30 mouse cellular contexts compared by ENCODE assay signal in genomic region chr1:144120042-144120441, GRCm38 (mm10). TPM values are rescaled to one million over a fixed set of nuclear protein-coding genes. Genes with fewer than 3 reads are reported as not detected.
"Had no signal": no experiment of that assay in that cellular context is flagged by ENCODE, and none has a peak within 500 bp of the region (broad histone marks: within the 10 kb centered on the region; RNA-seq: fewer than 3 reads in every experiment).

No protein-coding gene starts in this region.

- H3K36me3 ChIP-seq: heart, embryonic 10.5 days; heart, embryonic 12.5 days; hindbrain, embryonic 10.5 days; hindbrain, embryonic 12.5 days; intestine, embryonic 15.5 days; limb, embryonic 13.5 days; limb, embryonic 15.5 days had no signal

- H3K4me1 ChIP-seq: heart, embryonic 10.5 days; heart, embryonic 12.5 days; hindbrain, embryonic 10.5 days; hindbrain, embryonic 12.5 days; intestine, embryonic 15.5 days; limb, embryonic 13.5 days; limb, embryonic 15.5 days had no signal

- H3K4me2 ChIP-seq: heart, embryonic 12.5 days; hindbrain, embryonic 12.5 days; hindbrain, embryonic 14.5 days; intestine, embryonic 15.5 days; limb, embryonic 13.5 days; limb, embryonic 15.5 days had no signal

- H3K9me3 ChIP-seq: heart, embryonic 10.5 days; heart, embryonic 12.5 days; hindbrain, embryonic 10.5 days; hindbrain, embryonic 12.5 days; intestine, embryonic 15.5 days; limb, embryonic 13.5 days; limb, embryonic 15.5 days had no signal

- H3K27me3 ChIP-seq: heart, embryonic 12.5 days; hindbrain, embryonic 12.5 days; intestine, embryonic 15.5 days; limb, embryonic 13.5 days; limb, embryonic 15.5 days had no signal

- H3K9ac ChIP-seq: heart, embryonic 12.5 days; hindbrain, embryonic 12.5 days; hindbrain, embryonic 14.5 days; intestine, embryonic 15.5 days; limb, embryonic 13.5 days; limb, embryonic 15.5 days had no signal

- DNase-seq: gastrocnemius, adult 2 months; gastrocnemius, postnatal 10 days; gastrocnemius, postnatal 25 days; heart, adult 18-20 months; heart, postnatal 10 days; heart, postnatal 4 days; kidney, adult 18-20 months; kidney, adult 8-10 months; kidney, postnatal 10 days; kidney, postnatal 25 days; kidney, postnatal 4 days; layer of hippocampus, adult 9-11 months; layer of hippocampus, postnatal 36 days; left cerebral cortex, postnatal 4 days had no signal

- ATAC-seq: hindbrain, embryonic 16.5 days; inflammation-experienced regulatory T-cells, adult 6 months; intestine, embryonic 15.5 days; intestine, postnatal 0 days had no signal

- H3K4me3 ChIP-seq: gastrocnemius, adult 2 months; heart, embryonic 10.5 days; heart, embryonic 12.5 days; hindbrain, embryonic 10.5 days; hindbrain, embryonic 12.5 days; intestine, embryonic 15.5 days; limb, embryonic 13.5 days; limb, embryonic 15.5 days had no signal

- H3K27ac ChIP-seq: gastrocnemius, adult 2 months; heart, embryonic 10.5 days; hindbrain, embryonic 10.5 days; hindbrain, embryonic 12.5 days; hindbrain, embryonic 14.5 days; intestine, embryonic 15.5 days; limb, embryonic 13.5 days; limb, embryonic 15.5 days had no signal

RNA-seq across cellular contexts. Expression of gene Rgs13, which starts 57.1 kb away (rescaled TPM):
- polyA plus RNA-seq: heart, embryonic 10.5 days; heart, embryonic 12.5 days; heart, embryonic 14.5 days; intestine, embryonic 15.5 days; kidney, embryonic 14.5 days; kidney, embryonic 16.5 days; limb, embryonic 11.5 days; limb, embryonic 13.5 days; liver, adult 2 months had no signal
